Mouse (Mus musculus): Measurements from ENCODE around the gene Vezt.

DNA sequence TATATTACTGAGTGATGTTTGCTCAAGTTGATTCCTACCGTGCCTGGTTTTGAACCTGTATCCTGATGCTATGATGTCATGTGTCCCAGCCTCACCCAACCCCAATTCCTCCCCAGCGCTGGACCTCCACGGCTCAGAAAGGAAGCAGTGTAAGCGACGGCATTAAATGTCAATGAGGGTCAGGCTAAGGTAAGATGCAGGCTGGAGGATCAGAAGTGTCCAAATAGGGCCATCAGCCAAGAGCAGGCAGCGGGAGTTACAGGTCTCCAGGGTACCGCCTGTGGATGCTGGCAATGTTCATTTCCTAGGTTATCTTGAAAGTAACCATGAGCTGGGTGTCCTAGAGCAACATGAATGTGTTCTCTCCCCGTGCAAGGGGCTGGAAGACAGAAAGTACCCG is 104.2 kb downstream of the Vezt start:
- TF ChIP-seq CTCF (conservative IDR thresholded peaks at IDR 0.05; ENCODE audit: low read length) (no peak), POU5F1 (IDR thresholded peaks at IDR 0.05; ENCODE audit: borderline replicate concordance, low read length) (no peak), NANOG (IDR thresholded peaks at IDR 0.05; ENCODE audit: borderline replicate concordance, low read length) (no peak)

Measured in E14TG2a.4 (cell line).